Mouse (Mus musculus): ENCODE data around the gene Olfr456.
"Not testable (repeated sequence)": the region's sequence is repeated elsewhere in the genome, so short reads cannot be mapped to it uniquely, and the experiment has no call there.

Gene Olfr456

DNA sequence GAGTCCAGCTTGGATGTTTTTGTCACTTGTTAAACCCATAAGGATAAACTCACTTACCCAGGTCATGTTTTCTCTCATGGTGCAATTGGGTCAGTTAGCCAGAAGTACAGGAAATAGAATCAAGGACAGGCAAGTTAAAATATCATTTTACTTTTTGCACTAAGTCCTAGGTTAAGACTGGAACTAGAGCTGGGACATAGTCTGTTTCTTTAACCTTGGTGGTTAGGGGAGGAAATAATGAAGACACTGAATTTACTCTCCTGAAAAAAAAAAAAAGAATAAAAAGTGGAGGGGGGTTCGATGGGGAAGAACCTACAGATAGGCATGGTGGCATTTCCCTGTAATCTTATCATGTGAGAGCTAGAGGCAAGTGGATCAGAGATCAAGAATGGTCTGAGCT, at the start of gene Olfr456:
Olfr456 (minus strand) TSS at position 101 of the 400 bp plus-strand sequence.
- DNase-seq (ENCODE audit: low read depth) = no peak

DNA sequence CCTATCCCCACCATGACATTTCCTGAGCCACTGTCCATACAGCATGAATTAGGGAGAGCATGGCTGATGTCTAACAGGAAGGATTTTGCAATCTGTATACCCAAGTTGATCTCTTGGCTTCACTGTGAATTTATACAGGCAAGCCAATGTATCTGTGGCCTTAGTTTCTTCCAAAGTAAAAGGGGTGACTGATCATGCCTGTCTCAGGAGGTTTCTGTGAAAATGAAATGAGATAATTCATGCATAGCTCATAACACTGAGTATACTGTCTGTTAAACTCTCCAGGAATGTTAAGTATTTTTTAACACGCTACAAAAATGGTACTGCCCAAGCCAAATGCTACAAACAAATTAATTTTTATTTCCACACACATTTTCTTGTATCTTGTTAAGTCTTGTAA, 26.4 kb upstream of the Olfr456 start:
- peak; percentile 58 for DNase-seq (ENCODE audit: low read depth)

DNA sequence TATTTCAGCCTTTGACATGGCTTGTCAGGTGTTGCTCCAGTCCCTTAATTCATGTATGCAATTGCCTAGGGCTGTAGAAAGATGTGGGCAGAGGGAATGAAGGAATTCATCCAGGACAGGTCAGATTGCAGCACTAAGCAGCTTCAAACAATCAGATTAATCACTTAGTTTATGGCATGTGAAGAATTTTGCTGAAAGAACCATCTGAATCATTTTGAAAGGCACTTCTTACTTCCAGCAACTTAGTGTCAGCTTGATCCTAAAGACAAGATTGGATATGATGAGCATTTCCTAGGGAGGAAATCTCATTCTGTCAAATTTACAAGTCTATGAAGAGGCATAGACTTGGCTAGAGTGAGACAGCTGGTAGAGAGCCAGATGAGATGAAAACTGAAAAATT, 22.3 kb upstream of the Olfr456 start:
- DNase-seq (ENCODE audit: low read depth) = peak; percentile 64

DNA sequence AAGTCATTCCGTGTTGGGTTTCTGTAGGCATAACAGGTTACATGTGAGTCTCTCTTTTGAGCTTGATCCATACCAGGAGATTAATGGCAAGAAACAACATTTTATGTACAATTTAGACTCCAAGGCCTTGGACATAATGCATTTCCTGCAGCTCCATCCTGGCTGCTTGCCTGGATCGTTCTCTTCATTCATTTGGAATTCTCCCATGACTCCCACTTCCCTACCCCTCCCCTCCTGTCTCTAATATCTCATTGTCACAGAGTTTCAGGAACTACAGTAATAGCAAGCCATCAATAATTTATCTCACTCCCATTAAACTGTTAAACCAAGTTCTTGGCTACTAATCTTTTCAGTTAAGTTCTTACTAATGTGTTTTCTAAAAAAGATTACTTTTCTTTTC, 16.5 kb upstream of the Olfr456 start:
- peak; percentile 57 for DNase-seq (ENCODE audit: low read depth)

DNA sequence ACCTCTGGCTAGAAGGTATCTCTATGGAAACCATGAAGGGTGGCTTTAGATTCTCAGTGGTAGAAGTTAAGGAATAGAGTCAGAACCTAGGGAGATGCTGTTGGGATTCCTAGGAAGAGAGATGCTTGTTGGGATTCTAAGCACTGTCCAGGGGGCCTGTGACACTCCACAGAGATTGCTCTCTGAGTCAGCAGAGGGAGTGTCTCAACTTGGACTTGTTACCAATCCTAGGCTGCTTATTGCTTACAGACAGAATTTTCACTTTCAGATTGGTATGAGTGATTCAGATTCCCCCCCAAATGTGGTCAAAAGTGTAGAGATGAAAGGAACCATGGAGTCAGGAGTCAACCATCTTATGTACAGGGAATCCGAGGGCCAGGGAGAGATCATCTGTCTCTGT, 2.7 kb upstream of the Olfr456 start:
- DNase-seq (ENCODE audit: low read depth) = peak; percentile 70

DNA sequence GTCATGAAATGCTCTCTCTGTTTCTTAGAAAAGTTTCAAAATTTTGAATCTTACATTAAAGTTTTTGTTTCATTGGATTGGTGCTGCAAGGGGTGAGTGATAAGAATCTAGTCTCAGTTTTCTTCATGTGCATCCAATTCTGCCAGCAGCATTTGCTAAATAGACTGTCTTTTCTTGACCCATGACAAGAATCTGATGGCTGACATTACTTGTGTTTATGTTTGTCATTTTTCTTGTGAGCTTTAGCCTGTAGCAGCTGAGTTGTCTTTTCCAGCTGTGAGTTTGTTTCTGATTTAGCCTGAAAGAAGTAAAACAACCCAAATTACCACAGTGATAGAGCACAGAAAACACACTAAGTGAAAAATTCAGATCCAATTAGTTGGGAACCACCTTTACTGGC, 2.4 kb downstream of the Olfr456 start:
- peak; percentile 32 for DNase-seq (ENCODE audit: low read depth)

DNA sequence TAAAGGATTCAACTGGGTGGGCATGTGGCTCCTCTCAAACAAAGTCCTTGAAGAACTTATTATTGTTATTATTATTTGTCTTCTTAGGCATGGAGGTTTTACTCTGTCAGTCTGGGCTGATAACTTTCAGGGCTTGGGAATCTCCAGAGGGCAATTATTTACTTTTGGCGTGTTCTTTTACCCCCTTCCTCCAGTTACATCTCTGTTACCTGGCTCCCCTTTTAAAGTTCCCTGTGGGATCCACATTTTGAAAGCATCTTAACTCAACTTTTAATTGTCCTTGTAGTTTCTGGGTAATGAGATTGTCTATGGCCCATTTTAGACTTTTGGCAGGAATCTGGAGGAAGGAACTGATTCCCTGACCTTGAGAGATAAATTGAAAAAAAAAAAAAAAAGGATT, 10.8 kb downstream of the Olfr456 start, which contains the start of gene Olfr457:
Olfr457 (minus strand) TSS at position 101 of the 400 bp plus-strand sequence.
- DNase-seq (ENCODE audit: low read depth) = no peak

- not testable (repeated sequence) for DNase-seq (ENCODE audit: low read depth)
These were observed 15.7 kb downstream of the Olfr456 start for GRCm38 (mm10) chr6:42471298-42471697.

GRCm38 (mm10) chr6:42470542-42470941, 16.5 kb downstream of the Olfr456 start:
- peak; percentile 38 for DNase-seq (ENCODE audit: low read depth)

DNA sequence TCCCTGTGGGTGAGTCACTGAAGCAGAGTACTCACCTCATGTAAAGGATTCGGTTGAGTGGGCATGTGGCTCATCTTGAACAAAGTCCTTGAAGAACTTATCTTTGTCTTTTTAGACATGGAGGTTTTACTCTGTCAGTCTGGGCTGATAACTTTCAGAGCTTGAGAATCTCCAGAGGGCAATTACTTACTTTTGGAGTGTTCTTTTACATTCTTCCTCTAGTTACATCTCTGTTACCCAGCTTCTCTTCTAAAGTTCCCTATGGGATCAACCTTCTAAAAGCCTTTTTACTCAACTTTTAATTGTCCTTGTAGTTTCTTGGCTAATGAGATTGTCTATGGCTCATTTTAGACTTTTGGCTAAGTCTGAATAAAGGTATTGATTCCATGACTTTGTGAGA, 21.9 kb downstream of the Olfr456 start, which contains the start of gene Olfr458:
Olfr458 (minus strand) TSS at position 101 of the 400 bp plus-strand sequence.
- DNase-seq (ENCODE audit: low read depth) = no peak

GRCm38 (mm10) chr6:42447381-42447780, 39.6 kb downstream of the Olfr456 start:
- DNase-seq (ENCODE audit: low read depth) = no peak

GRCm38 (mm10) chr6:42444491-42444890, 42.5 kb downstream of the Olfr456 start:
- DNase-seq (ENCODE audit: low read depth) = peak; percentile 36

- DNase-seq (ENCODE audit: low read depth) = no peak
These were observed 45.6 kb downstream of the Olfr456 start for GRCm38 (mm10) chr6:42441395-42441794.

Measured in NIH3T3 (cell line).